Mouse (Mus musculus) lung, postnatal 0 days (tissue): ENCODE results near the gene 2510002D24Rik.

ENCODE experiments used
- CTCF ChIP-seq: IDR thresholded peaks from 2 replicates; pipeline ENCODE4 v1.5.1; 2016; ENCODE audit warnings: antibody characterized with exemption, mild to moderate bottlenecking
- EP300 ChIP-seq: IDR thresholded peaks from 2 replicates; pipeline ENCODE4 v1.6.1; 2016; ENCODE audit warnings: antibody characterized with exemption, mild to moderate bottlenecking, control low read depth

- TF ChIP-seq EP300 (no peak), CTCF (no peak)
Measured at GRCm38 (mm10) chr16:18788627-18789406, 47.6 kb upstream of the 2510002D24Rik start.
